Comparison of ENCODE assay signal across 8 mouse cellular contexts in genomic region chrX:164419471-164419939, GRCm38 (mm10). TPM values are rescaled to one million over a fixed set of nuclear protein-coding genes. Genes with fewer than 3 reads are reported as not detected.
DNase-seq lines count a peak whose midpoint lies in the region; ATAC-seq lines count a peak whose summit lies in the region.

Piga (plus strand) TSS chrX:164419787.

- peak; percentile 100 for ATAC-seq in hindbrain, embryonic 13.5 days (ENCODE audit: low FRiP score)

- peak within 1 kb of the TSS; percentile 62 for H3K4me2 ChIP-seq in hindbrain, embryonic 13.5 days

- peak; percentile 95 for DNase-seq in NIH3T3 (ENCODE audit: low read depth)
- peak; percentile 91 to 93 for DNase-seq in cerebellum, postnatal 10 days
- peak; percentile 89 to 94 for DNase-seq in frontal cortex, postnatal 10 days (ENCODE audit: low spot score in 2 of 2)
- DNase-seq in layer of hippocampus, postnatal 25 days (ENCODE audit: extremely low spot score in 1 of 2, low spot score in 1 of 2), result peak; percentile 59 to 70
- peak; percentile 95 for DNase-seq in lung, postnatal 25 days (ENCODE audit: low spot score)
- DNase-seq in retina, embryonic 14.5 days (ENCODE audit: low spot score), result peak; percentile 91
- peak; percentile 84 for DNase-seq in thymus, postnatal 4 days

- H3K9me3 ChIP-seq in hindbrain, embryonic 13.5 days, result no peaks in the 10 kb centered on the region

- peak within 1 kb of the TSS; percentile 52 for H3K4me3 ChIP-seq in hindbrain, embryonic 13.5 days

- peaks cover 7% of the 10 kb centered on the region for H3K4me1 ChIP-seq in hindbrain, embryonic 13.5 days (replicated peaks)

- peak within 1 kb of the TSS; percentile 71 for H3K9ac ChIP-seq in hindbrain, embryonic 13.5 days

- no peaks in the 10 kb centered on the region for H3K36me3 ChIP-seq in hindbrain, embryonic 13.5 days

- peaks cover 3% of the 10 kb centered on the region; the same call in 1 of the 2 replicates for H3K27me3 ChIP-seq in hindbrain, embryonic 13.5 days

- H3K27ac ChIP-seq in hindbrain, embryonic 13.5 days, result peak within 1 kb of the TSS; percentile 48

- WGBS in hindbrain, embryonic 13.5 days, result 8% methylated on average over 40 of the region's 40 CpGs

RNA-seq across cellular contexts. Expression of gene Piga, which starts in this region (rescaled TPM):
- 5.7 and 6.4 TPM in 2 replicates for polyA plus RNA-seq in hindbrain, embryonic 13.5 days (2015; fragmentation: Nextera tagmentation; extraction: Ambion mirVana)
- 1 to 10 TPM; 7.7 to 7.9 TPM for total RNA-seq in layer of hippocampus, postnatal 25 days (2021)

Comparison
In these comparisons a context has a peak if more than half of its experiments do, and no peak if none do; other contexts are left out.
1. Peak in every context shown above with its lines: DNase-seq, ATAC-seq, H3K4me3 ChIP-seq and H3K27ac ChIP-seq.